Mouse (Mus musculus) heart, embryonic 14.5 days (tissue): ENCODE measurements around the gene Arrdc5. TPM values are rescaled to one million over a fixed set of nuclear protein-coding genes. Genes with fewer than 3 reads are reported as not detected.

ENCODE experiments used
- ATAC-seq: fragments of 200-750 bp; cut with Nextera tagmentation; 2 replicates; pipeline ENCODE4 v1.8.0; 2017; ENCODE audit warnings: low read depth, moderate TSS enrichment; ENCODE audit not compliant: insufficient number of reproducible peaks, insufficient read depth, low FRiP score
- H3K27ac ChIP-seq, 2 experiments: fragments of 200-500 bp in 1 of 2; fragments of 300-500 bp in 1 of 2; sonication (generic) in 1 of 2; replicated peaks in 1 of 2; 2 replicates each; pipeline ENCODE4 v1.5.1; 2012 to 2014; ENCODE audit warnings: low read depth in 2 of 2, low read length in 2 of 2, control low read depth in 1 of 2, mild to moderate bottlenecking in 1 of 2, mixed read lengths in 1 of 2; ENCODE audit not compliant: control insufficient read depth in 1 of 2, insufficient read depth in 1 of 2
- H3K27me3 ChIP-seq: fragments of 300-500 bp; sonication (generic); 2 replicates; pipeline ENCODE4 v1.6.1; 2014; ENCODE audit warnings: mild to moderate bottlenecking, low read length, control low read depth; ENCODE audit not compliant: control insufficient read depth, insufficient read depth
- H3K36me3 ChIP-seq: fragments of 300-500 bp; sonication (generic); 2 replicates; pipeline ENCODE4 v1.6.1; 2014; ENCODE audit warnings: mild to moderate bottlenecking, control low read depth, low read length, mixed read lengths; ENCODE audit not compliant: control insufficient read depth, insufficient read depth
- H3K4me1 ChIP-seq, 2 experiments: fragments of 200-500 bp in 1 of 2; fragments of 300-500 bp in 1 of 2; sonication (generic) in 1 of 2; 2 replicates each; pipeline ENCODE4 v1.6.1; 2012 to 2014; ENCODE audit warnings: low read length in 2 of 2, control low read depth in 1 of 2, mixed read lengths in 1 of 2; ENCODE audit not compliant: control insufficient read depth in 2 of 2, insufficient read depth in 2 of 2
- H3K4me2 ChIP-seq: fragments of 300-500 bp; sonication (generic); 2 replicates; pipeline ENCODE4 v1.6.1; 2014; ENCODE audit warnings: mild to moderate bottlenecking, low read length
- H3K4me3 ChIP-seq, 2 experiments: fragments of 200-500 bp in 1 of 2; fragments of 300-500 bp in 1 of 2; sonication (generic) in 1 of 2; 2 replicates each; pipeline ENCODE4 v1.5.1; 2012 to 2014; ENCODE audit warnings: low read length in 2 of 2, mild to moderate bottlenecking in 2 of 2, control low read depth in 1 of 2, low read depth in 1 of 2, moderate library complexity in 1 of 2; ENCODE audit not compliant: control insufficient read depth in 1 of 2, insufficient read depth in 1 of 2
- H3K9ac ChIP-seq: fragments of 300-500 bp; sonication (generic); 2 replicates; pipeline ENCODE4 v1.6.1; 2014; ENCODE audit warnings: mild to moderate bottlenecking, low read length
- H3K9me3 ChIP-seq: fragments of 300-500 bp; sonication (generic); 2 replicates; pipeline ENCODE4 v1.6.1; 2016; ENCODE audit warnings: low read length, control low read depth; ENCODE audit not compliant: control insufficient read depth
- WGBS: fragments of 180-500 bp; shearing (Covaris S2); extraction: QIAGEN DNeasy Blood & Tissue Kit; methylation state at CpG from one replicate; pipeline ENCODE4 v1.1.7; 2014; 5-methylcytosine and 5-hydroxymethylcytosine counted together
- polyA plus RNA-seq: library from polyadenylated mRNA; unstranded; fragments of >200 nt; fragmentation: Nextera tagmentation; extraction: Ambion mirVana; gene quantifications from 2 replicates; pipeline ENCODE4 v1.2.1, GENCODE M21; 2014

Arrdc5 gene
- polyA plus RNA-seq, 1 experiment from 2014 or later = not detected

DNA sequence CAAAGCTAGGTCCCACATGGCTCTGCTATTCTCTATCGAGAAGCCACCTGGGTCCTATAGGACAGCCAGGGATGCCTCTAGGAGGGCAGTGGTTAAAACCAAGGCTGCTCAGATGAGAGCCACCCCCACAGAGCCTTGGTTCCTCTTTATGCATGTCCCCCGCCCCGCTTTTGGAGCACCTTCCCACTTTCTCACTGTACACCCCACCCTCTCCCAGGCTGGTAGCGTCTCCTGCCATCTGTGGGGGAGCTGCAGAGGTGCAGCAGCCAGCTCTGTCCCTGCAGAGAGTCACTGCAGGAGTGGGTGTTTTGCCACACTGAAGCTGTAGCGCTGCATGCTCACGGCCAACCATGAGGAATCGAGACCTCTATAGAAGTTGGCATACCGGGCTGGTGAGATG is 16.8 kb downstream of the Arrdc5 start:
- H3K4me3 ChIP-seq = no peak overlapping the region
- H3K36me3 ChIP-seq = peaks cover 85% of the 10 kb centered on the region
- H3K27me3 ChIP-seq = no peaks in the 10 kb centered on the region
- H3K27ac ChIP-seq = no peak overlapping the region
- no peak overlapping the region for H3K9ac ChIP-seq
- peaks cover 13 to 19% of the 10 kb centered on the region in 2 experiments for H3K4me1 ChIP-seq
- no peak for ATAC-seq
- WGBS = 92% methylated on average over 8 of the region's 8 CpGs
- no peaks in the 10 kb centered on the region for H3K9me3 ChIP-seq
- no peak overlapping the region for H3K4me2 ChIP-seq

DNA sequence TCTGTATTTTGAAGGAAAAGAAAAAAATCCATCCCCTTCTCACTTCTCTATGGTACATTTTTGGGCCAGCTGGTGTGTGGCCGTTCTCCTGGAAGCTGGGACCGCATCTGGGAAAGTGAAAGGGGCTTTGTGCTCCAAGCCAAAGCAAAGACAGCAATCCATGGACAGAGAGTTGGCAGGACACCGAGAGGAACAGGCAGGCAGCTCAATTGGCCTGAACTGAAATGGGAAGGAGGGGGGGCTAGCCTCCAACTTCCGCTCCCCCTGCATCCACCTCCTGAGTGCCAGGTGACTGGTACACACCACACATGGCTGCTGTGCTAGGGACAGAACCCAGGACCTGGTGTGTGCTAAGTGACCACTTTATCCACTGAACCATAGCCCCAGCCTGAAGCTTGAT is 17.3 kb downstream of the Arrdc5 start:
- H3K4me3 ChIP-seq = no peak overlapping the region
- H3K9me3 ChIP-seq = no peaks in the 10 kb centered on the region
- H3K36me3 ChIP-seq = peaks cover 89% of the 10 kb centered on the region
- H3K27ac ChIP-seq = no peak overlapping the region
- H3K4me1 ChIP-seq = peaks cover 9 to 18% of the 10 kb centered on the region in 2 experiments
- H3K9ac ChIP-seq = no peak overlapping the region
- no peak for ATAC-seq
- no peaks in the 10 kb centered on the region for H3K27me3 ChIP-seq
- no peak overlapping the region for H3K4me2 ChIP-seq
- 85% methylated on average over 4 of the region's 4 CpGs for WGBS

DNA sequence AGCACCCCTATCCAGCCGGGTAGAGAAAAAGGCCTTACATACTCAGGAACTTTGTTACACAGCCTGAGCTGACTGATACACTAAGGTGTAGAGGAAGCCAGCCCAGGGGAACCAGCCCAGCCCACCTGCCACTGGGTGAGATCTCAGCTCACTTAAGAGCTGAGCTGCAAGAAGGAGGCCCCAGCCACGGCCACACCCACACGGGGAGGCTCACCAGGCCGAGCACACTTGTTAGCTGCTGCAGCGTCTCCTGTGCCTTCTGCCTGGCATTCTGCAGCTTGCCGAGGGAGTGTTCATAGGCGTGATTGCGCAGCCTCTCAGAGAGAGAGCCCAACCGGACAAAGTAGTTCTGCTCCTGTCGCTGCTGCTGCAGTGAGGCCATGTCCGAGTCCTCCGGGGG is 18.9 kb downstream of the Arrdc5 start:
- Histone ChIP-seq H3K4me1 (peaks cover 4 to 17% of the 10 kb centered on the region in 2 experiments), H3K27ac (no peak overlapping the region), H3K27me3 (no peaks in the 10 kb centered on the region), H3K9me3 (no peaks in the 10 kb centered on the region), H3K4me2 (no peak overlapping the region), H3K9ac (no peak overlapping the region), H3K36me3 (peaks cover 80% of the 10 kb centered on the region), H3K4me3 (no peak overlapping the region)
- WGBS = 82% methylated on average over 12 of the region's 12 CpGs
- no peak for ATAC-seq

DNA sequence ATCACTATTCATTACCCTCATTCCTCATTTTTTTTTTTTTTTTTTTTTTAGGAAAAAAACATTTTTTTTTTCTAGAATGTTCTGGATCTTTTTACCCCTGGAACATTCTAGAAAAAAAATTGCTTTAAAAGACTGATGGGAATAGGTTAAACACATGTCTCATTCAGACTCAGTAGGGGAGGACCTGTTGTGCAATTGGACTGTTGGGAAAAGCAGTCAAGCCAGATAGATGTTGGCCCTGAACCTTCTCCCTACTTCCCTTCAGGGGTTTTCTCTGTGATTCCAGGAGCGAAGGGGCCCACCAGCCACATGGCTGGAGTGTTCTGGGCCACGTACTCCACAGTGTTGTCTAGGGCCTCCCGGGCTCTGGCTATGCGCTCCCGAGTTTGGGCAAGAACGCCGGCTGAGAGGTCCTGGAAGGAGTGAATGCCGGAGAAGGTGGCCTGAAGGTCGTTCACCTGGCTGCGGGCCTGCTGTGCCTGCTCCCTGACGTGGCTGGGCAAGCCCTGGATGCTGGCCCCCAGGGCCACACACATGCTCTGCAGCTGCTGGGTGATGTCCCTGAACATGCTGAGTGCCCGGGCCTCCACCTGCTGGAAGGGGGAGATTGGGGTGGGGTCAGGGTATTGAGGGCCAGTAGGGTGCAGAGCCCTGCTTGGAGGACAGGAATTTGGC is 20.5 kb downstream of the Arrdc5 start:
- Histone ChIP-seq H3K9me3 (no peaks in the 10 kb centered on the region), H3K27me3 (no peaks in the 10 kb centered on the region), H3K4me2 (no peak overlapping the region), H3K4me1 (peaks cover 6 to 17% of the 10 kb centered on the region in 2 experiments), H3K9ac (peak overlapping the region; percentile 49), H3K4me3 (no peak overlapping the region), H3K36me3 (peaks cover 64% of the 10 kb centered on the region), H3K27ac (peak overlapping the region; percentile 31 to 75; a peak in 3 of 4 replicates)
- no peak for ATAC-seq
- WGBS = 53% methylated on average over 12 of the region's 12 CpGs

DNA sequence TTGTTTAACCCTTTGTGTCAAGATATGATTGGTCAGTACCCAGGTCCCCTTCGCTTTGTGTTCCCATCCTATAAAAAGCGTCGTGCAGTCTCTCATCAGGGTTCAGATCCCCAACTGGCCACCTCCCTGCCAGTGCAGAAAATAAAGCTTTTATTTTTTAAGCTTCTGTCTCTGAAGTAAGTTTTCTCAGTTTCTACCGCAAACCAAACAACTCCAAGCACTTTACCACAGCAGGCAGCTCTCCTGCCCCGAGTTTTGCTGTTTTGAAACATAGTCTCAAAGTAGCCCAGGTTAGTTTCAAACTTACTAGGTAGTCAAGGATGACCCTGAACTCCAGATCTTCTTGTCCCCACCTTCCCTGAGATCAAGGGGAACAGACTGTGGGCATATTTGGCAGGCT is 21.7 kb downstream of the Arrdc5 start:
- no peak overlapping the region for H3K4me3 ChIP-seq
- WGBS = 89% methylated on average over 5 of the region's 5 CpGs
- no peaks in the 10 kb centered on the region for H3K27me3 ChIP-seq
- peak overlapping the region; percentile 93 to 97 for H3K27ac ChIP-seq
- no peaks in the 10 kb centered on the region for H3K9me3 ChIP-seq
- no peak overlapping the region for H3K4me2 ChIP-seq
- peak overlapping the region; percentile 34; the same call in 1 of the 2 replicates for H3K9ac ChIP-seq
- peaks cover 63% of the 10 kb centered on the region for H3K36me3 ChIP-seq
- no peak for ATAC-seq
- peaks cover 8 to 24% of the 10 kb centered on the region in 2 experiments for H3K4me1 ChIP-seq

DNA sequence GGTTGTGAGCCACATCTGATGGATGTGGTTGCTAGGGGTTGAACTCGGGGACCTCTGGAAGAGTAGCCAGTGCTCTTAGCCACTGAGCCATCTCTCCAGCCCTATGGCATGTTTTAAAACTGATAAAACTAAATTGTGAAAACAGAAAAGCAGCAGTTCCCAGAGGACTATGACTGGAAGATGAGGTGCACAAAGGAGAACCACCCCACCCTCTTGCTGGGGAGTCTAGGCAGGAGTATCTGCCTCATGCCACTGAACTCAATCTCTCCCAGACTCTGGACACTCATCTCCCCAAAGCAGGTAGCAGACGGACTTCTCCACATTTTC is 22.6 kb downstream of the Arrdc5 start:
- peak overlapping the region in 1 of 2 experiments; percentile 66; a peak in 2 of 4 replicates for H3K4me3 ChIP-seq
- peak overlapping the region; percentile 93 to 97 for H3K27ac ChIP-seq
- no peaks in the 10 kb centered on the region for H3K9me3 ChIP-seq
- no peak for ATAC-seq
- H3K36me3 ChIP-seq = peaks cover 61% of the 10 kb centered on the region
- peak overlapping the region; percentile 93 for H3K9ac ChIP-seq
- peak overlapping the region; percentile 61 for H3K4me2 ChIP-seq
- H3K27me3 ChIP-seq = no peaks in the 10 kb centered on the region
- WGBS = 35% methylated on average over 2 of the region's 2 CpGs
- H3K4me1 ChIP-seq = peaks cover 8 to 31% of the 10 kb centered on the region in 2 experiments

DNA sequence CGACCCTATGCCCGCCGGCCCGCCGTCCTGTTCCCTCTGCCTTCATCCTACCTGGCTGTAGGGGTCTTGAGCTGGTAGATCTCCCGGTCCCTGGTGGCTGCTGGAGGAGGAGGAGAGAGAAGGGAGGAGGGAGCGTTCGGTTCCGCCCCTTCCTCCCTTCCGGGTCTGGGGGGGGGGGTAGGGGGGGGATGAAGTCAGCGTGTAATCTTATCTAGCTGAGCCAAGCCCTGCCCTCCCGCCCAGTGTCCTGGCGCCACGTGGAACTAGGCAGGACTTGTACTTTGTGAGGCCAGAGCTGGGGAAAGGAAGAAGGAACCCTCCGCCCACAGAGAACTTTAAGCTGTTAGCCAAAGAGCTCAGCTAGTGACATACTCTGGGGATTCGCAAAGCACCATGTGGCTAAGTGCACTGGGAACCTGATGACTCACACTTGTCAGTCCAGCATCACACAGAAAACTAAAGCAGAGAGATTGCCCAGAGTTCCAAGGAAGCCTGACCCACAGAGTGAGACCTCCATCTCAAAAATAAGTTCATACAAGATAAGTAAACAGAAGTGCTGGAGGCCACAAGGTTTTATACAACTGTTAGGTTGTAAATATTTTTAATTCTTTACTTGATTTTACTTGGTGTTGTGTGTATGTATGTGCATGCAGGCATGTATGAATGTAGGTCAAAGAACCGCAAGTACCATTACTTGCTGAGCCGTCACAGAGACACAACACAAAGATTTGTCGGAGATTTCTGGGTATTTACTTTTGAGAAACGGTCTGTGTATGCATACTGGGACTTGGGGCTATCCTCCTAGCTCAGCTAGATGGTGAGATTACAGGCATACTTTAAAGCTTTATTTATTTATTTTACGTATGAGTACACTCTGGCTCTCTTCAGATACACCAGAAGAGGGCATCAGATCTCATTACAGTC is 23.2 kb downstream of the Arrdc5 start, which contains the start of gene Ticam1:
Gene Ticam1, minus strand, starts transcription at position 144 of the 924 bp plus-strand sequence.
- Histone ChIP-seq H3K27ac (peak within 1 kb of the TSS; percentile 94 to 97), H3K4me3 (peak within 1 kb of the TSS; percentile 66 to 68), H3K4me1 (peaks cover 8 to 31% of the 10 kb centered on the region in 2 experiments), H3K27me3 (no peaks in the 10 kb centered on the region), H3K36me3 (peaks cover 63% of the 10 kb centered on the region), H3K4me2 (peak within 1 kb of the TSS; percentile 61), H3K9me3 (no peaks in the 10 kb centered on the region), H3K9ac (peak within 1 kb of the TSS; percentile 93)
- peak; percentile 93 for ATAC-seq
- WGBS = 5% methylated on average over 20 of the region's 21 CpGs
